Mouse (Mus musculus): ENCODE measurements around the gene Ptpn13.

Gene Ptpn13

DNA sequence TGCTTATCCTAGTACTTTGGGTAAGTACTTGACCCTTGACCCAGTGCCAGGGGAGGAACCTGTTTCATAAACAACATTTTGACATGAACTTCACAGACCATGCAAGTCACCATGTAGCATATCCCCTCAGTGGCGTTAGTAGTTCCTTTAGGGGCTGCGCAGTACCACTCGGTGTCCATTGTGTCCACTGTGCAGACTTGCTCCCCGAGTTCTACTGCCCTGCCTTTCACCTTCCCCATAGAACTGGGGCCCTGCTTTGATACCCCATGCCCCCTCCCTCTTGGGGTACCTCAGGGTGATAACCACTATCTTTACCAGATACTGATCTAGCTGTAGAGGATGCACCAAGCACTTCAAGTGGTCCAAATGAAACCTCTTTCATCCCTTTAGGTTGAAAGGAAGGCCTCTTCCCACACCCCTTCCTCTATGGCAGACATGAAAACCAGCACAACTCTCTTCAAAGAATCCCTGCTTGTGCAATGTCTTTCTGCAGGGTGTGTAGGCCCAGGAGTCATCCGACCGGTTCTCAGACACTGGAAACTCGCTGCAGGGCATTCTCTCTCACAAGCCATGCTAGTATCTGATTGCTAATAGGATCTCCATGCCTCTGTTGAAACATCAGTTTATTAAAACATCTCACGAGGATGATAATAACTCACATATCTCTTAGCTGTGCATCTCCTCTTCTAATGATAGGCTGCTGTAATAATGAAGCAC, 34.1 kb downstream of the Ptpn13 start:
- DNase-seq (ENCODE audit: low read depth): no peak

GRCm38 (mm10) chr5:103460903-103461302, 35.9 kb downstream of the Ptpn13 start:
- DNase-seq (ENCODE audit: low read depth): no peak

DNA sequence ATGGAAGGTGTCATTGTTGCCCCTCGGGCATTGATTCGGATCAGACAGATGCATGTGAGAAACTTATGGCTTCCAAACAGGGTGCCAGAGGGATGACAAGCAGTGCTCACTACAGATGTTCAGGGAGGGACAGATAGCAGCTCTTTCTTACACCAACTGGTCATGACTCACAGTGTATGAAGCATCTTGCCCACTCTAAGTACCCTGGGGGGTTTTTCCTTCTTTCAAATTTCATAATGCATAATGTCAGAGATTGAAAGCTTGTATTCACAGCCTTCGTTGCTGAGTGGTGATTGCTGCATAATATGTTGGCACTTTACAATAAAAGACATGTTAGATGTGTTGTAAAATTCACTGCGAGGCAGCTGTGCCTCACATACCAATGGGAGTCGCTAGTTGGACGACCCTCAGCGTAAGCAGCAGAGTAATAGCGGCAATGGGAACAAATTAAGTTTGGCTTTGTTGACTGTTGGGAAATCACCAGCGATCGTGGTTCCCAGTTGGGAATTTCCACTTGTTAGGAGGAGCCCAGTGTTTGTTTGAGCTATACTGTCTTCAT, 38.7 kb downstream of the Ptpn13 start:
- no peak for DNase-seq (ENCODE audit: low read depth)

GRCm38 (mm10) chr5:103464329-103464728, 39.3 kb downstream of the Ptpn13 start:
- no peak for DNase-seq (ENCODE audit: low read depth)

DNA sequence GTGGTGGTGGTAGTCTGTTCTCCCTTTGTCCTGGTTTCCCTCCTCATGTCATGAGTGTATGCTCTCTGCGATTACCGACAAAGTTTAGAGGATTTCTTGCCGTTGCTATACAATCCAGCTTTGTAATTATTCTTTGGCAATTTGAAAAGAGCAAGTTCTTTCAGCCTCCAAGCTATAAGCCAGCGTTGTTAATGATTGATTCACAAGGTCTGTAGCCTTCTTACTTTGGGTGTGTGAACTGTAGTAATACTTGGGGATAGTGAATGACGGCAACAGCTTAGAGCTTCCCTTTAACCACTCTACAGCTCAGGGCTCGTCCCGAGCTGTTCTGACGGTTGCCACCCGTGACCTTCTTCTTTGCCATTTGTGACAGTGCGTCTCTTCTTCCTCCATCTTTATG, 39.8 kb downstream of the Ptpn13 start:
- no peak for DNase-seq (ENCODE audit: low read depth)

DNA sequence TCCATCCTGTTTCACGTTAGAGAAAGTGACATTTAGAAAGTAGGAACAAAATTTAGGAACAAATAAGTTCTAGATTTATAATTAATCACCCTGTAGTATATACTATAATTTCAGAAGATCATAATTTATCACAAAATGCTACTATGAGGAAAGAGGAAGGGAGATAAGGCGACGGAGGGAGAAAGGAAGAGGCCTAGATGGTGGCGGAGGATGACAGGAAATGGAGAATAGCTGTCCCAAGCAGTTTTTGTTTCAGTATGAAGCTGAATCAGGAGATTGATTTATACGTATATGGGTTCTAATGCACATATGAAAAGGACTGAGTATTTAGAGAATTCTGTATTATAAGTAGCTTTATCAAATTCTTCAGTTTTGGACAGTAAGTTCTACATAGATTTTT, 47.7 kb downstream of the Ptpn13 start:
- DNase-seq (ENCODE audit: low read depth): no peak

- peak; percentile 29 for DNase-seq (ENCODE audit: low read depth)
These were observed 48.6 kb downstream of the Ptpn13 start for GRCm38 (mm10) chr5:103473467-103474096.

DNA sequence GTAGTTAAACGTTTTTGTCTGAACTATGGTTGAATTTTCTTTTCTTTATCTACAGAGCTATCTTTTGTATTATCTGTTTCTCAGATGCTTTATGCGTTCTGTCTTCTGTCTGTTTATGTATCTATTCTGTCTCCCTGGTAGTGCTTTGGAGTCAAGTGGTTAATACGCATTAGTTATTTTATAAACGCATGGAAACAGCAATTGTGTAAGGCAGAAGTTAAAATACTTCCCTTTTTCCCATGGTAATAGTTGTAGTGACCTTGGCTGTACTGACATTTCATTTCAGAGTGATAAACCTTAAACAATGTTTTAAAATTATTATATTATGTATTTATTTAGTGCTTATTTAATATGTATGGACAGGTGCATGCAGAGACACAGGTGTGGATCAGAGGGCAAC, 49.3 kb downstream of the Ptpn13 start:
- no peak for DNase-seq (ENCODE audit: low read depth)

- DNase-seq (ENCODE audit: low read depth): no peak
These were observed 50.5 kb downstream of the Ptpn13 start for GRCm38 (mm10) chr5:103475503-103475902.

DNA sequence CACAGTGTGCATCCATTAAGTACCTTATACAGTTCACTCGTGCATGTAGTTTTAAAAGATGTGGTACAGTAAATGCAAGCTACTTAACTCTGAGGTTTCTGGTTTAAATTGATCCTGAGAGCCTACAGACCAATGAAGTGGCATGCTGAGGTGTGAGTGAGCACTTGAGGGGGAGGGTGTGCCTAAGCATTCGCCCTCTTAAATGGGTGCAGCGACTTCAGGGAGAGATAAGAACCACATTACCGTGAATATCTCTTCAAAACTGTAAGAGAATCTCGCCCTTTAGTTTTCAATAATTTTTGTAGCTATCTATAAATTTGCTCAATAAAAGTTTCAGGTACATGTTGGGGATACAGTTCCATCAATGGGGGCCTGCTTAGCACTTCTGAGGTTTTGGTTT, 54.5 kb downstream of the Ptpn13 start:
- no peak for DNase-seq (ENCODE audit: low read depth)

DNA sequence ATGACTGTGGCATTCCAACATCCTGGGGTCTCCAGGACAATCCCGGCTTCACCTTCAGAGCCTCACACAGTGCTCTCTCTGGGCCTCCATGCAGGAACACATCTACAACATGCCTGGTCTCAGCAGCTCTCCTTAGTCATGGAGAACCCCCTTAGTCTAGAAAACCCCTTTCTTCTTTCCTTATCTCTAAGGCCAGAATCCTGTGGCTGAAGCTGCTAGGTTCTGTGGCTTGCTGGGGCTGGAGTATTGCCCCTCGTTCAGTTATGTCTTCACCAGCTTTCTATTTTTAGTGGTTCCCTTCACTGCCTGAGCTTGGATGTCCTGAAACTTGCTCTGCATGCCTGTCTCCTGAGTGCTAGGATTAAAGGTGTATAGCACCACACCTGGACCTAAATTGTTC, 56.2 kb downstream of the Ptpn13 start:
- DNase-seq (ENCODE audit: low read depth): no peak

DNA sequence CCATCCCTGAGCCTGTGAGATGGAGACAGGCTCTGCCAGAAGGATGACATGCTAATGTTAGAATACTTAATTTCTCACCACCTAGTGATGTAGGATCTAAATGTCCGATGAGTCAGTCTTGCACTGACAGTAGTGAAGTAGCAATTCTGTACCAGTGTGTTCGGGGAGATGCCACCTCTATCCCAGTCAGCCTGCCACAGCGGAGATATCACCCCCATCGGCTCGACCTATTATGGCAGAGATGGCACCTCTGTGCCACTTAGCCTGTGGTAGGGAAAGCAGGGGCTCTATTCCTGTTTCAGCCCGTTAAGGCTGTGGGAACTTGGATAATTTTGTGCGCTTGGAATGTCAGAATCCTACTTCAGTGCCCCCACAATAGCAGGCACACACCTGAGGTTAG, 62.0 kb downstream of the Ptpn13 start:
- DNase-seq (ENCODE audit: low read depth): no peak

- no peak for DNase-seq (ENCODE audit: low read depth)
These were observed 66.0 kb downstream of the Ptpn13 start for GRCm38 (mm10) chr5:103490964-103491363.

GRCm38 (mm10) chr5:103491788-103492187, 66.8 kb downstream of the Ptpn13 start:
- no peak for DNase-seq (ENCODE audit: low read depth)

- DNase-seq (ENCODE audit: low read depth): no peak
These were observed 72.1 kb downstream of the Ptpn13 start for GRCm38 (mm10) chr5:103497061-103497460.

DNA sequence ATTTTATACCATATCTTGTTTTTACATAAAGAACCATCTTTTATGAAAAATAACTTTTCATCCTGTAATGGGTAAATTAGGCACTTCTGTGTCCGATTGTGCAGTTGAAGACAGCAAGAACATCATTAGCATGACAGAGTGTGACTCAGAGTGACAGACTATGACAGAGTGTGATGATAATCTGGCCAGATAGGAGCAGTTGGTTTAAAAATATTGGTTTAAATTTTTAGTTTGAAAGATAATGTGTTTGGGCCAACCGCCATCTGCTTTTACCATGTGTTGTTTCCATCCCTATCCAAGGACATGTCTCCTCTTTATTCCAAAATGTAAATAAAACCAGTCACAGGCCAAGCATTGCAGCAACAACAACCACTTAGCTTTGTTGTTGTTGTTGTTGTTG, 72.5 kb downstream of the Ptpn13 start:
- no peak for DNase-seq (ENCODE audit: low read depth)

DNA sequence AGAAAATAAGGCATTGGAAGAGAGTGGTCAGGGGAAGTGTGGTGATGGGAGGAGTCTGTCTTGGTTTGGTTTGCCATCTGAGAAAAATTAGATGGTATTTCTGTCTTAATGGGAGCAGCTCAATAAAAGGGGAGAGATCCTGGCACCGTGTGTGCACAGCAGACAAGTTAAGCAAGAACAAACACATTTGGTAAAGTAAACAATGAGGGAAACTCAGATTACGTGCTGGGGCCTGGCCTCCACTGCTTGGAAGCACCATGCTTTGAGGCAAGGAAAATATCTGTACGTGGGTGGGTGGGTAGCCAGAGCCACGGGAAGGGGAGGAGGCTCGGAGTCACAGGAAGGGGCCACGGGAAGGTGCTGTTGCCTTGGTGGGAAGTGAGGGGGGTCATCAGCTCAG, 74.3 kb downstream of the Ptpn13 start:
- DNase-seq (ENCODE audit: low read depth): peak; percentile 9

- DNase-seq (ENCODE audit: low read depth): no peak
These were observed 76.1 kb downstream of the Ptpn13 start for GRCm38 (mm10) chr5:103501076-103501475.

- DNase-seq (ENCODE audit: low read depth): no peak
These were observed 76.8 kb downstream of the Ptpn13 start for GRCm38 (mm10) chr5:103501839-103502238.

GRCm38 (mm10) chr5:103513162-103513561, 88.2 kb downstream of the Ptpn13 start:
- no peak for DNase-seq (ENCODE audit: low read depth)

GRCm38 (mm10) chr5:103514441-103514840, 89.4 kb downstream of the Ptpn13 start:
- no peak for DNase-seq (ENCODE audit: low read depth)

GRCm38 (mm10) chr5:103515876-103516275, 90.9 kb downstream of the Ptpn13 start:
- no peak for DNase-seq (ENCODE audit: low read depth)

DNA sequence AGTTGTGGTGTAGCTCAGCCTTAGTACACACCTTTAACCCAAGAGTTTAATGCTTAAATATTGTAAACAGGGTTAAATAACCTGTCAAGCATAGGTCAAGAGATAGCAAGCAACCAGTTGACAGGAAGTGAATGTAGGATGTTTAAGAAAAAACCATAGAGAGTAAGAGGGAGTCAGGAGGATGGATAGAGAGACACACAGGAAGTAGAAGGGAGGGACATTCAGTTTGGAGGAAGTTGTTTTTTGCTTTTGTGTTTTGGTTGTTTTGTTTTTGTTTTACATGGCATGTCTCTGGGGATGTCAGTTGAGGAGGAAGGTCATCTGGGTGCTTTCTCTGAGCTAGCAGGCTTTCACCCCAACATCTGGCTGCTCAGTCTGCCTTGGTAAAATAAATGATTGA, 91.6 kb downstream of the Ptpn13 start:
- DNase-seq (ENCODE audit: low read depth): no peak

GRCm38 (mm10) chr5:103517641-103518040, 92.6 kb downstream of the Ptpn13 start:
- no peak for DNase-seq (ENCODE audit: low read depth)

Measured in fibroblast of lung, adult 2 months (primary cell).